Mouse (Mus musculus): ENCODE results near the gene Ttc7b. TPM values are rescaled to one million over a fixed set of nuclear protein-coding genes. Genes with fewer than 3 reads are reported as not detected.

The Ttc7b gene
- polyA plus RNA-seq, 1 experiment = 0.13 TPM

- H3K4me1 ChIP-seq (ENCODE audit: control insufficient read depth) = no peaks in the 10 kb centered on the region
- no peaks in the 10 kb centered on the region for H3K36me3 ChIP-seq (ENCODE audit: control insufficient read depth)
- H3K27me3 ChIP-seq (ENCODE audit: control insufficient read depth) = no peaks in the 10 kb centered on the region
- H3K9me3 ChIP-seq (ENCODE audit: control insufficient read depth, low read length) = no peaks in the 10 kb centered on the region
- no peak for TF ChIP-seq TAL1 (IDR thresholded peaks at IDR 0.05; ENCODE audit: low read length)
- TF ChIP-seq GATA1 (IDR thresholded peaks at IDR 0.05; ENCODE audit: low read length) = no peak
- no peak overlapping the region for H3K4me3 ChIP-seq (replicated peaks)
Observed at GRCm38 (mm10) chr12:100539158-100539714, 18.6 kb upstream of the Ttc7b start.

GRCm38 (mm10) chr12:100538445-100539157 lies 18.0 kb upstream of the Ttc7b start:
- H3K4me1 ChIP-seq (ENCODE audit: control insufficient read depth) = no peaks in the 10 kb centered on the region

GRCm38 (mm10) chr12:100537091-100537490 lies 16.5 kb upstream of the Ttc7b start:
- no peak overlapping the region for H3K4me3 ChIP-seq (replicated peaks)
- no peaks in the 10 kb centered on the region for H3K9me3 ChIP-seq (ENCODE audit: control insufficient read depth, low read length)
- TF ChIP-seq TAL1 (IDR thresholded peaks at IDR 0.05; ENCODE audit: low read length) = no peak
- TF ChIP-seq GATA1 (IDR thresholded peaks at IDR 0.05; ENCODE audit: low read length) = no peak
- H3K4me1 ChIP-seq (ENCODE audit: control insufficient read depth) = no peaks in the 10 kb centered on the region
- H3K36me3 ChIP-seq (ENCODE audit: control insufficient read depth) = no peaks in the 10 kb centered on the region
- no peaks in the 10 kb centered on the region for H3K27me3 ChIP-seq (ENCODE audit: control insufficient read depth)

More at GRCm38 (mm10) chr12:100538445-100539157, 18.0 kb upstream of the Ttc7b start:
- no peaks in the 10 kb centered on the region for H3K9me3 ChIP-seq (ENCODE audit: control insufficient read depth, low read length)
- TF ChIP-seq TAL1 (IDR thresholded peaks at IDR 0.05; ENCODE audit: low read length) = no peak
- no peak for TF ChIP-seq GATA1 (IDR thresholded peaks at IDR 0.05; ENCODE audit: low read length)
- H3K36me3 ChIP-seq (ENCODE audit: control insufficient read depth) = no peaks in the 10 kb centered on the region
- no peaks in the 10 kb centered on the region for H3K27me3 ChIP-seq (ENCODE audit: control insufficient read depth)
- no peak overlapping the region for H3K4me3 ChIP-seq (replicated peaks)

GRCm38 (mm10) chr12:100535028-100535427 lies 14.4 kb upstream of the Ttc7b start:
- no peak overlapping the region for H3K4me3 ChIP-seq (replicated peaks)
- H3K36me3 ChIP-seq (ENCODE audit: control insufficient read depth) = no peaks in the 10 kb centered on the region
- no peaks in the 10 kb centered on the region for H3K9me3 ChIP-seq (ENCODE audit: control insufficient read depth, low read length)
- H3K27me3 ChIP-seq (ENCODE audit: control insufficient read depth) = no peaks in the 10 kb centered on the region
- TF ChIP-seq TAL1 (IDR thresholded peaks at IDR 0.05; ENCODE audit: low read length) (no peak), GATA1 (IDR thresholded peaks at IDR 0.05; ENCODE audit: low read length) (no peak)
- no peaks in the 10 kb centered on the region for H3K4me1 ChIP-seq (ENCODE audit: control insufficient read depth)

GRCm38 (mm10) chr12:100534028-100534427 lies 13.4 kb upstream of the Ttc7b start:
- Histone ChIP-seq H3K27me3 (ENCODE audit: control insufficient read depth) (no peaks in the 10 kb centered on the region), H3K4me3 (replicated peaks) (no peak overlapping the region), H3K36me3 (ENCODE audit: control insufficient read depth) (no peaks in the 10 kb centered on the region), H3K4me1 (ENCODE audit: control insufficient read depth) (no peaks in the 10 kb centered on the region), H3K9me3 (ENCODE audit: control insufficient read depth, low read length) (no peaks in the 10 kb centered on the region)
- TF ChIP-seq GATA1 (IDR thresholded peaks at IDR 0.05; ENCODE audit: low read length) (no peak), TAL1 (IDR thresholded peaks at IDR 0.05; ENCODE audit: low read length) (no peak)

GRCm38 (mm10) chr12:100533209-100533608 lies 12.6 kb upstream of the Ttc7b start:
- Histone ChIP-seq H3K4me3 (replicated peaks) (no peak overlapping the region), H3K4me1 (ENCODE audit: control insufficient read depth) (no peaks in the 10 kb centered on the region), H3K27me3 (ENCODE audit: control insufficient read depth) (no peaks in the 10 kb centered on the region), H3K36me3 (ENCODE audit: control insufficient read depth) (no peaks in the 10 kb centered on the region), H3K9me3 (ENCODE audit: control insufficient read depth, low read length) (no peaks in the 10 kb centered on the region)
- no peak for TF ChIP-seq TAL1 (IDR thresholded peaks at IDR 0.05; ENCODE audit: low read length)
- TF ChIP-seq GATA1 (IDR thresholded peaks at IDR 0.05; ENCODE audit: low read length) = no peak

GRCm38 (mm10) chr12:100531740-100532139 lies 11.1 kb upstream of the Ttc7b start:
- H3K4me3 ChIP-seq (replicated peaks) = no peak overlapping the region
- H3K9me3 ChIP-seq (ENCODE audit: control insufficient read depth, low read length) = no peaks in the 10 kb centered on the region
- no peak for TF ChIP-seq TAL1 (IDR thresholded peaks at IDR 0.05; ENCODE audit: low read length)
- H3K4me1 ChIP-seq (ENCODE audit: control insufficient read depth) = no peaks in the 10 kb centered on the region
- H3K36me3 ChIP-seq (ENCODE audit: control insufficient read depth) = no peaks in the 10 kb centered on the region
- no peaks in the 10 kb centered on the region for H3K27me3 ChIP-seq (ENCODE audit: control insufficient read depth)

- Histone ChIP-seq H3K9me3 (ENCODE audit: control insufficient read depth, low read length) (no peaks in the 10 kb centered on the region), H3K36me3 (ENCODE audit: control insufficient read depth) (no peaks in the 10 kb centered on the region), H3K4me3 (replicated peaks) (no peak overlapping the region), H3K4me1 (ENCODE audit: control insufficient read depth) (no peaks in the 10 kb centered on the region), H3K27me3 (ENCODE audit: control insufficient read depth) (no peaks in the 10 kb centered on the region)
- TF ChIP-seq TAL1 (IDR thresholded peaks at IDR 0.05; ENCODE audit: low read length) (no peak), GATA1 (IDR thresholded peaks at IDR 0.05; ENCODE audit: low read length) (no peak)
Observed at GRCm38 (mm10) chr12:100530871-100531270, 10.2 kb upstream of the Ttc7b start.

- H3K4me1 ChIP-seq (ENCODE audit: control insufficient read depth) = no peaks in the 10 kb centered on the region
- no peak for TF ChIP-seq TAL1 (IDR thresholded peaks at IDR 0.05; ENCODE audit: low read length)
- no peak for TF ChIP-seq GATA1 (IDR thresholded peaks at IDR 0.05; ENCODE audit: low read length)
- no peak overlapping the region for H3K4me3 ChIP-seq (replicated peaks)
- no peaks in the 10 kb centered on the region for H3K36me3 ChIP-seq (ENCODE audit: control insufficient read depth)
- H3K9me3 ChIP-seq (ENCODE audit: control insufficient read depth, low read length) = no peaks in the 10 kb centered on the region
- no peaks in the 10 kb centered on the region for H3K27me3 ChIP-seq (ENCODE audit: control insufficient read depth)
Observed at GRCm38 (mm10) chr12:100529651-100530050, 9.0 kb upstream of the Ttc7b start.

Measured in erythroblast, embryonic 14.5 days (primary cell).